Mouse (Mus musculus): ENCODE measurements around the gene D11Wsu47e. TPM values are rescaled to one million over a fixed set of nuclear protein-coding genes. Genes with fewer than 3 reads are reported as not detected.
A peak's percentile ranks its signal among the peaks of the same experiment; 100 is the strongest.
"Not testable (repeated sequence)": the region's sequence is repeated elsewhere in the genome, so short reads cannot be mapped to it uniquely, and the experiment has no call there.

The D11Wsu47e gene
- total RNA-seq (2021), result 10 to 100 TPM; 12.7 to 13.5 TPM
- long read RNA-seq, experiment 1, transcript D11Wsu47e-202 (5 exons, 2,062 nt), result major isoform, 5 of 9 reads
- long read RNA-seq, experiment 1, partial matches to known transcripts, result 0 of 9 reads
- long read RNA-seq, experiment 1, other reads (novel, unspliced or antisense), result 4 of 9 reads
- long read RNA-seq, experiment 2, transcript D11Wsu47e-202 (5 exons, 2,062 nt), result major isoform, 10 of 13 reads
- long read RNA-seq, experiment 2, partial matches to known transcripts, result 1 of 13 reads
- long read RNA-seq, experiment 2, other reads (novel, unspliced or antisense), result 2 of 13 reads

DNA sequence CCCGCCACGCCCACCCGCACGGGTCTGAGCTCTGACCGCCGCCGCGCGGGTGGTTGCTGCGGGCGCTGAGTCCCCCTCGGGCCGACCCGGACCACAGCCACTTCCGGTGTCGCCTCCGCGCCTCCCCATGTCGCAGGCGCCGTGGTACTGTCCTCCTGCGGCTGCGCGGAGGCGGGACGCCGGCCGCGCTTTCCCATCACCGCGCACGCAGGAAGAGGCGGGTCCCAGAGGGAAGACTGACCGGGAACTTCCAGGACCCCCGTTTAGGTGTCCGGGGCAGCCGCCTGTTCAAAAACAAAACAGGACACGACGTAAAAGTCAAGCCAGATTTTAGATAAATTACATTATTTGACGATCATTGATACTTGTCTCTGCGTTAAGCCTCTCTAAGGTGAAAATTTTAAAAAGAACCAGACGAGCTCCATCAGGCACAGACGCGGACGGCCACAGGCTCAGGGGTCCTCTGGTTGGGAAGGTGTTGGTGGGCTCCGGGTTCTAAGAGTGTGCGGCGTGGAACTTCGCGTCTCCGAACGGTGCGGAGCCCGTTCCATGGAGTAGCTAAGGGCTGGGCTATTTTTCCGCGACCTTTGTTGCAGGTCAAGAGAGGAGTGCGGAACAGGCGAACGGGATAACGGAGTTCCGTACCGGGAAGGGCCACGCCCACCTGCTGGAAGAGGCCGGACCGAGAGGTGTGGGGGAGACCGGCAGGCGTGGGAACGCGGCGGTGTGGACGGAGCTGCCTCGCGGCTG is at the start of gene D11Wsu47e, which contains the start of gene Fam104a:
TSS of gene D11Wsu47e (plus strand) at position 456 of the 750 bp plus-strand sequence.
TSS of gene Fam104a (minus strand) at position 199 of the 750 bp plus-strand sequence.
- peak; percentile 97 for DNase-seq (ENCODE audit: low spot score in 2 of 2)

DNA sequence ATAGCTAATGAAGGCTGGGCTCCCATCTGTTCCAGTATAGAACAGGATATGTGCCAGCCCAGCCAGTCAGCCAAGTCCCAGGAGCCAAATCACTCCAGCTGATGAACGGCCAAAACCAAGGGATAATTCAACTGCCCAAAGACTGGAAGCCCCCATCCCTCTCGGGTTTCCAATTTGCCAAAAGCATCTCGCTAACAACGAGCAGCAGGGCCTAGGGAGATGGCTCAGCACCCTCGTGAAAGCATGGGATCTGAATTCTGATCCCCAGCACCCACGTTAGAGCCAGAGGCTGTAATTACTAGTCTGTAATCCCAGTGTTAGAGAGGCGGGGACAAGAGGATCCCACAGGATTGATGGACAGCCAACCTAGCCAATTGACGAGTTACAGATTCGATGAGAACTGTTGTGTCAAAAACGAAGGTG is 49.5 kb upstream of the D11Wsu47e start:
- peak in 1 of 2 experiments; percentile 73 for DNase-seq (ENCODE audit: low spot score in 2 of 2)

DNA sequence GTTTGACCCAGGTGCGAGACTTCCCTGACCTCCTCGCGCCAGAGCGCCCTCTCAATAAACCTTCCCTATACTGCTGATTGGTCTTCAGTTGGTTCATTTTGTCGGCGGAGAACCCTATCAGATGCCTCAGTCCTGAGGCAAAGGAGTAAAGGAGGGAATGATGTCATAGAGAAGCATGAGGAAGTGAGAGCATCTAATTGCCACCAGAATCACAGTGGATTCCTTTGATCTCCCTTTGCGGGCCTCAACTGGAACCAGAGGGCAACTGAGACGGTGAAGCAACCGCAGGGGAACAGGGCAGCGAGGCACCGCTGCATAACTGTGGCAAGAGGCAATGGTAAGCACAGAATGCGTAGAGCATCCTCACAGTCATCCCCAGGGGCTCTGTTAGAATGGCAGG is 45.5 kb upstream of the D11Wsu47e start:
- no peak for DNase-seq (ENCODE audit: low spot score in 2 of 2)

DNA sequence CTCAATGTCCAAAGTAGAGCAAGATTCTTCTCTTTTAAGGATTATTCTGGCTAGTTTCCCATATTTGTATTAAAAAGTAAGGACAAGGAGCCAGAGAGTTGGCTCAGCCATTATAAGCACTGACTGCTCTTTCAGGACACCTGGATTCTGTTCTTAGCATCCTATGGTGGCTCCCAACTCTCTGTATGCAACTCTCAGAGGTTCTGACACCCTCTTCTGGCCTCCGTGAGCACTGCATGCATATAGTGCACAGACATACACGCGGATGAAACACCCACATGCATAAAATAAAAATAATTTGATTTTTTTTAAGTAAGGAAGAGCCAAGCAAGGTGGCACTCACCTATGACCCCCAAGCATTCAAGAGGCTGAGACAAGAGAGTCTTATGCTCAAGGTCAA is 39.0 kb upstream of the D11Wsu47e start:
- no peak for DNase-seq (ENCODE audit: low spot score in 2 of 2)

DNA sequence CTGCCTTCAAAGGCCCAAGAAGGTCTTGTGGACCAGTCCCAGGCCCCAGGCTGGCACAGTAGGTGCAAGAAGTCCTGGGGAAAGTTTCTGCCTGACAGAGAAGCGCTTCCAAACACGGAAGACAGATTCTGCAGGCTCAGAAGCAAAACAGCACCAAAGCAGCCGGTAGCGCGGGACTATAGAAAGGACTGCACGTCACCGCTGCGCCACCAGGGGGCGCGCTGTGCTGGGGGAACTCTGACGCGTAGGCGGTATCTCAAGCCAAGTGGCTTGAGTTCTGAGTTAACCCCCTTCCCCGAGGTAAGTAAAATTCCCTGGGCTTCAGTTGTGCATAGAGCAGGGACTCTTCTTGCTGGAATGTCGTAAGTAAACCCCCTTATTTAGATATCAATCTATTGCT is 36.1 kb upstream of the D11Wsu47e start:
- DNase-seq (ENCODE audit: low spot score in 2 of 2), result peak; percentile 80 to 82

DNA sequence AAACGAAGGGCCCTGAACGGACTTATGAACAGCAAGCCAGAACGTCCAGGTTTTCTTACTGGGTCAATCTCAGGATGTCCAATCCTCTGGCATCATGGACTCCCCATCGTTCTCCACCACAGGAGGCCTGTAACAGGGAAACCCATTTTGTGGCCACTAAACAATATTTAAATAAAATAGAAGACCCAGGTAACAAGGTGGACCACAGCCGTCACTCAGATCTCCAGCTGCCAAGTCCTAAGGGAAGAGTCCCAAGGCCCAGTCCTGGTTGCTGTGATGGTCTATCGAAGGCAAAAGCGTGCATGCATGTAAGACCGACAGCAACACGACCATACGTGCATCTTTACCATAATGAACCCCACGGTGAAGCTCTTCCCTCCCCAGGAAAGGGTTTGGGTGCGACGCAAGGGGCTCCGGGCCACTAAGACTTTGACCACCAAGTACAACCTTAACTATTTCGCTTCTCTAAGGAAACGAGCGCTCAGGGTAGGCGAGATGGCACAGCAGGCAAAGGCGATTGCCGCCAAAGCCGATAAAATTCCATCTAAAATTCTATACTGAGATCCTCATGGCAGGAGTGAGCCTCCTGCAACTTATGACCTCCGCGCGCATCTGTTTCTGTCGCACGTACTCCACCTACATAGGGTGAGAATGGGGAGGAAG is 35.4 kb upstream of the D11Wsu47e start, which contains the start of gene Cog1:
TSS of gene Cog1 (plus strand) at position 480 of the 663 bp plus-strand sequence.
- DNase-seq (ENCODE audit: low spot score in 2 of 2), result no peak

DNA sequence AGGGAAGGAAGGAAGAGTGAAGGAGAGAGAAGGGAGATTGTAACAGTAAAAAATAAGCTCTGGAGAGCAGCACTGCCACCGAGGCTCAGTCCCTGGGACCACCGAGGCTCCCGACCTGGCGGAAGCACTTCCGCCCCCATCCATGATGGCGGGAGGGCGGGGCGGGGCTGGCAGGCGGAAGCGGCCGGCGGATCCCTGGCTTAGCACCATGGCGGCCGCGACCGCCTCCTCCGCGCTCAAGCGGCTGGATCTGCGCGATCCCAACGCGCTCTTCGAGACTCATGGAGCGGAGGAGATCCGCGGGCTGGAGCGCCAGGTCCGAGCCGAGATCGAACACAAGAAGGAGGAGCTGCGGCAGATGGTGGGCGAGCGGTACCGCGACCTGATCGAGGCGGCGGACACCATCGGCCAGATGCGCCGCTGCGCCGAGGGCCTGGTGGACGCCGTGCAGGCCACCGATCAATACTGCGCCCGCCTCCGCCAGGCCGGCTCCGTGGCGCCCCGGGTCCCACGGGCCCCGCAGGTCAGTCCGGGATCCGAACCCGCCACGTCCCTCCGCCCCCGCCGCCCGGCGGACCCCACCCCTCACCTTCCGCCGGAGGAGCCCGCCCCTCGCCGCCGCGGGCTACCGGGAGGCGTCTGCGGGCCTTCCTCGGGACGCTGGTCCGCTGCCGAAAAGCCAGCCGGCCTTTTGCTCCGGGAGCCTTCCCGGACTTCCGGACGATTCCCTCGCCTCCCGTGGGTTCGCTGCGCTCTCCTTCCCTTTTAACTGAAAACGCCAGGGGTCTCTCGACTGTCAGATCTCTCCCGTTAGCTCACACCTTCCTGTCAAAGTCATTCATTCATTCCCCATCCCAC is 34.6 kb upstream of the D11Wsu47e start, which contains the start of gene Slc39a11:
TSS of gene Slc39a11 (minus strand) at position 727 of the 858 bp plus-strand sequence.
- peak; percentile 58 to 65 for DNase-seq (ENCODE audit: low spot score in 2 of 2)

DNA sequence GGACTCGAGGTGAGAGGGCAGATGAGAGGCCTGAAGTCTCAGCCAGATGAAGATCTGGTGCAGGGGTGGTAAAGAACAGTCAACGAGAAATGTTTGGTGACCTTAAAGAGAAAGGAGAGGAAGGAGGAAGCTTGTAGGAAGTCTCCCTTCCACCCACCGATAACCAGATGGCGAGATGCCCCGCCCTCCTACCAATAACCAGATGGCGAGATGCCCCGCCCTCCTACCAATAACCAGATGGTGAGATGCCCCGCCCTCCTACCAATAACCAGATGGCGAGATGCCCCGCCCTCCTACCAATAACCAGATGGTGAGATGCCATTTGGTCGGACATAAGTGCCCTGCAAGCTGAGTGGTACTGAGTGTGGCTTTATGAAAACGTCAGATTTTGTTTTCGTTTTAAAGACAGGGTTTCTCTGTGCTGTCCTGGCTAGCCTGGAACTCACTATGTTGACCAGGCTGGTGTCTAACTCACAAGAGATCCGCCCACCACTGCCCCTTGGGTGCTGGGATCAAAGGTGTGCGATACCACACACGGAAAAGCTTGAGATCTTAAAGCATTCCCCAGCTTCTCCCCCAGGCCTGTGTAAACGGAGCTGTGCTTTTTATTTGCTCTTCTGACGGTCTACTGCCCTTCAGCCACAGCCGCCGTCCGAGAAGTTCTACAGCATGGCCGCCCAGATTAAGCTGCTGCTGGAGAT is 32.9 kb upstream of the D11Wsu47e start:
- no peak for DNase-seq (ENCODE audit: low spot score in 2 of 2)

DNA sequence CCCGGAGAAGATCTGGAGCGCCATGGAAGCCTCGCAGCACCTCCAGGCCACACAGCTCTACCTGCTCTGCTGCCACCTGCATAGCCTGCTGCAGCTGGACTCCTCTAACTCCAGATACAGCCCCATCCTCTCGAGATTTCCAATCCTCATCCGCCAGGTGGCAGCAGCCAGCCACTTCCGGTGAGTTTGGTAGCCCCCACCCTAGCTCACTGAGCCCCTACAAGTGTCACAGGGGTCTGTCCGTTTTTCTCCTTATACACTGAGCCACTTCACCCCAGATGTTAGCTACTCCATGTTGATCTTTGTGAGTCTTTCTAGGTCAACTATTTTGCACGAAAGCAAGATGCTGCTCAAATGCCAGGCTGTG is 32.3 kb upstream of the D11Wsu47e start:
- DNase-seq (ENCODE audit: low spot score in 2 of 2), result peak in 1 of 2 experiments; percentile 49

DNA sequence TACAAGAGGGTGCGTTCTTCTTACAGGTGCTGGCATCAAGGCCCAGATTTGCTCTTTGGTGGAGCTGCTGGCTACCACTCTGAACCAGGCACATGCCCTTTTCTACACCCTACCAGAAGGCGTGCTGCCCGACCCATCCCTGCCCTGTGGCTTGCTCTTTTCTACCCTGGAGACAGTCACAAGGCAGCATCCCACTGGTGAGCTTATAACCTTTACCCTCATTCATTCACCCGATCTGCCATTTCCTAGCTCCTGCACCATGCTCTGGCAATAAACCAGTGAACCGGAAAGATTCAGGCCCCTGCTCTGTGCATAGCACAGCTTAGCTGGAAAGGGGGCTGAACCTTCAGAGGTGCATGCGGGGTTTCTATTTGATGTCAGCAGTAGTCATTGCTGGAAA is 31.7 kb upstream of the D11Wsu47e start:
- no peak for DNase-seq (ENCODE audit: low spot score in 2 of 2)

DNA sequence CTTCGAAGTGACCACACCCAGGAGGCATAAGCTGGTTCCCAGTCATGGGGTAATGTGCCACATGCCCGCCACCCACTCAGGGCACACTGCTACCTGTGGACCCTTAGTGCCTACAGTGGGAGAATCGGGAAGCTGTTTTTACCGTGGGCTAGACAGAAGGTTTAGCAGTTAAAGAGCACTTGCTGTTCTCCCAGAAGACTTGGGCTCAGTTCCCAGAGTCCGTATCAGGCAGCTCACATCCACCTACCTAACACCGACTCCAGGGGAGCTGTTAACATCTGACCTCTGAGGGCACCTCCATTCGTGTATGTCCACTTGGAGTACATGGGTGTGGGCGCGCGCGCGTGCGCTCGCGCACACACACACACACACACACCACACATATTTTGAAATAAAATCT is 30.1 kb upstream of the D11Wsu47e start:
- no peak for DNase-seq (ENCODE audit: low spot score in 2 of 2)

DNA sequence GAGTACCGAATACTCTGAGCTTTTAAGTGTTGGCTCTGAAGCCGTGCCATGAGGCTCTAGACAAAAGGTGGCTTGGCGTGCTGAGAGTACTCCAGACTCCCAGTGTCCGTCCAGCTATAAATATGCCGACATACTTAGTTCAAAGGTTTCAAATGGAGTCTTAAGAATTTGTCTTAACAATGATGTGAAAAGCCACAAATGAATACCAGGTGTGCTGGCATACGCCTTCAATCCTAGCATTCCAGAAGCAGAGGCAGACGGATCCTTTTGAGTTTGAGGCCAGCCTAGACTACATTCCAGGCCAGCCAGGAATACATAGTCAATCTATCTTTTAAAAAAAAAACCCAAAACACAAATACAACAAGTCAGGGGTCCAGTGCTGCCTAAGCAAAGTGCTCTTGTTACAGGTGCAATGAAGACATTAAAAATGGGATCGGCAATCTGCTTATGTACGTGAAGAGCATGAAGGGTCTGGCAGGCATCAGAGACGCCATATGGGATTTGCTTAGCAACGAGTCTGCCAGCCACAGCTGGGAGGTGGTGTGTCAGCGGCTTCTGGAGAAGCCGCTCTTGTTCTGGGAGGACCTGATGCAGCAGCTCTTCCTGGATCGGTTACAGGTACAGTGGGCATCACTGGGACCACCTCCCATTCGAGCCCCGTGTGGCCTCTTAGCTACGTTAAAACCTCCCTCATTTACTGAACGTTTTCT is 29.5 kb upstream of the D11Wsu47e start:
- DNase-seq (ENCODE audit: low spot score in 2 of 2), result peak in 1 of 2 experiments; percentile 44

DNA sequence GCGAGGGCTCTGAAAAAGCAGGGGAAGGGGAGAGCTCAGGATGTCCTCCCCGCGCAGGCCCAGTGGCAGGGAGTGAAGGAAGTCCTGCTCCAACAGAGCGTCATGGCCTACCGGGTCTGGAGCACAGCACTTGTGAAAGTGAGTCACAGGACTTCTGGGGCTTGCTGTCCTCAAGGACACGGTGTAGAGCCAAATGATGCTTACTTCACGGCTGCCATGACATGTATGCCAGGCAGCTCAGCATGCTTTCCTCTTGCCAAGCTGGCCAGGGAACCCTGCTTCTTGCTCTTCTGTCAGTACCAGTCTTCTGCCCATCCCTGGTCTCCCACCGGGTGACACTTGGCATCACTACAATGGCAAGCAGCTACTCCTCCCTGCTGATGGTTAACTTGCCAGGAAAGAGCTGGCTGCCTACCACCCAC is 27.7 kb upstream of the D11Wsu47e start:
- DNase-seq (ENCODE audit: low spot score in 2 of 2), result peak in 1 of 2 experiments; percentile 42

DNA sequence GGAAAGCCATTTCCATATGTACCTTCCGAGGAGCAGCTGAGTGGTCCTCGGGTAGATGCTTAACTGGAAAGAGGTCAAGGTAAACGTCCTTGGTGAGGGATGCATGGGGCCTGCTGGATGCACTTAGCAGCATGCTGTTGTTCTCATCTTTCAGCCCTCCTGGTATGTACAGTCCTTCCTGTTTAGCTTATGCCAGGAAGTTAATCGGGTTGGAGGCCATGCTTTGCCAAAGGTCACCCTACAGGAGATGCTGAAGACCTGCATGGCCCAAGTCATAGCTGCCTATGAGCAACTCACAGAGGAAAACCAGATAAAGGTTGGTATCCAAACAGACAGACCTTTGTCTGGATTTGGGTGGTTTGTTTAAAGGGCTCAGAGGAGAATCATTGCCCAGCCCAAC is 27.0 kb upstream of the D11Wsu47e start:
- DNase-seq (ENCODE audit: low spot score in 2 of 2), result no peak

DNA sequence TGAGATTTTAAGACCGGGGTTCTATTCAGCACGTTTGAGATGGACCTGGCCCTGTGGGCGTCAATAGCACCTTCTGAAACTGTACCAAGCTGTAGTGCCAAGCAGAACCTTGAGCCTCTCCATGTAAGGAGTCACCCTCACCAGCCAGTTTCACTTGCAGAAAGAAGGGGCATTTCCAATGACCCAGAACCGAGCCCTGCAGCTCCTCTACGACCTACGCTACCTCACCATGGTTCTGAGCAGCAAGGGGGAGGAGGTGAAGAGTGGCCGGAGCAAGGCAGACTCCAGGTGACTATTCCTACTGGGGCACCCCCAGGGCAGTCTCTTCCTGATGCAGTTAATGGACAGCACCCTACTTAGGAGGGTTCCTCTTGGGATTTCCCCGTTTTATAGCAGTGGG is 25.9 kb upstream of the D11Wsu47e start:
- no peak for DNase-seq (ENCODE audit: low spot score in 2 of 2)

DNA sequence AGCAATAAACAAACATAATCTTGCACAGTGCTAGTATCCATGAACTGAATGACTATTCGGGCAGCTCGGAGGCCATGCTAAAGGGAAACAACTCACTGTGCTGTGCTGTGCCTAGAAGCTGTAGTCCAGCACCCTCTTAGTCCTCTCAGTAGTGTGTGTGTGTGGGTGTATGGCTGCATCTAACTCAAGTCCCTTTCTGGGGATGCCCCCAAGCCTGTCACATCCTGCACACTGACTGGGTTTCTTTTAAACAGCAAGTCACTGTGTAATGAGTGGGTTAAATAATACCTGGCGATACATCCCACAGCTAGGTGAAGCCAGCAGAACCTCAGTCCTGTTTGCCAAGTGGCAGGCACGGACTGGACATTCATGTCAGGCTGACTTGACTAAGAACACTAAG is 25.4 kb upstream of the D11Wsu47e start:
- DNase-seq (ENCODE audit: low spot score in 2 of 2), result no peak

DNA sequence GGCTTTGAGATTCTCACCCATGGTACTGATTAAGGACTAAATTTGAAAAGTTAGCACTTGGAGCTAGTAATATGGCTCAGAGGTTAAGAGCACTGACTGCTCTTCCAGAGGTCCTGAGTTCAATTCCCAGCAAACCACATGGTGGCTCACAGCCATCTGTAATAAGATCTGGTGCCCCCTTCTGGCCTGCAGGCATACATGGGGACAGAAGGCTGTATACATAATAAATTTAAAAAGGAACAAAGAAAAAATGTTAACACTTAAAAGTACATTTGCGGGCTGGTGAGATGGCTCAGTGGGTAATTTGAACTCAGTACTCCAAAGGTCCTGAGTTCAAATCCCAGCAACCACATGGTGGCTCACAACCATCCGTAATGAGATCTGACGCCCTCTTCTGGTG is 24.0 kb upstream of the D11Wsu47e start:
- not testable (repeated sequence) for DNase-seq (ENCODE audit: low spot score in 2 of 2)

DNA sequence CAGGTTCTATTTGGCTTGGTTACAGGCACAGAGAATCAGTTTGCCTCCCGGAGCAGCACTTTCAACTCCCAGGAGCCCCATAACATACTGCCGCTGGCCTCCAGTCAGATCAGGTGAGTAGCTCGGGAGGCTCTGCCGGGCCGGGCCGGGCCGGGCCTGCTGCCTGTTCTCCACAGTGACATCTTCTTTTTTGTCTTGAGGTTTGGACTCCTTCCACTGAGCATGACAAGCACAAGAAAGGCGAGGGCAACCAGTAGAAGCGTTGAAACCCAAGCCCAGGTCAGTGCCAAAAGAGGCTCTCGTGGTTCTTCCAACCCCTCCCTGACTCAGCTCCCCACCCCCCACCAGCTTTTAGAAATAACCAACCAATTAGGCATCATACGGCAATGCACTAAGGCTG is 23.3 kb upstream of the D11Wsu47e start:
- no peak for DNase-seq (ENCODE audit: low spot score in 2 of 2)

DNA sequence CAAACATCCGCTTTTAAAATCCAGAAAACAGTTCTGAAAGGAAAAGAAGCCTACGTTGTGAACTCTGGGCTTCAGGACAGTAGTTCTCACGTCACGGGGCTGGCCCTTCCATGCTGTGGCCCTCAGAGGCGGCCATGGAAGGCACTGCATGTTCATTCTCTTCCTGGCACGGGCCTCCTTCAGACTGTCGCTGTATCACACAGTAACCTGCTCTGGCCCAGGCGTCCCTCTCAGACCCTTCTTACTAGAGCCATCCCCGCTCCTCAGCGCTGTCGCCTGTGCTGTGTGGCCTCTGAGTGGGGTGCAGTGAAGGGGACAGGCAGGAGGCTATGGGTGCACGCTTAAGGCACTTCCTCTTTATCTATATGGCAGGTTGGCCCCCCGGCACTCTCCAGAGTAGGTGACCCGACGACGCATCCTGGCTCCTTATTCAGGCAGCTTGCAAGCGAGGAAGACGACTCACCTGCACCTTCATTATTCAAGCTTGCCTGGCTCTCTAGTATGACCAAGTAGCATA is 22.3 kb upstream of the D11Wsu47e start:
- DNase-seq (ENCODE audit: low spot score in 2 of 2), result no peak
